Mouse (Mus musculus): ENCODE measurements around the gene Jph2. TPM values are rescaled to one million over a fixed set of nuclear protein-coding genes. Genes with fewer than 3 reads are reported as not detected.
"Not testable (repeated sequence)": the region's sequence is repeated elsewhere in the genome, so short reads cannot be mapped to it uniquely, and the experiment has no call there.

The Jph2 gene
- polyA plus RNA-seq, 1 experiment from 2014 or later, result 0.45 TPM

DNA sequence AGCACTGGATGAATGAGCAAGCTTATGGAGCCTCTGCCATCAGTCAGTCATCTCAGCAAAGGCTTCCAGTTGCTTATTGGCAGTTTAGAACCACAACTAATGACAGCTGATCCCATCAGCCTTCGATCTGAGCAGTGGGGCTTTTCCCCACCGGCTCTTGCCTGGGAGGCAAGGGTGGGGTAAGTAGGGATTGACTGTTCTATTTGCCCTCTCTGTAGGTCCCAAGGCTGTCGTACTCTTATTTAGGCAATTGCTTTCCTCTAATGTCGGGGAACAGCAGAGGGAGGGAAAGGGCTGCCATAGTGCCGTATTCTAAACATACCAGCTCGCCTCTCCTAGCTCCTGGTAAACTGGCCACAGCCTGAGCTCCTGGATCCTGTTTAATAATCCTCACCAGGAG is 26.8 kb upstream of the Jph2 start, which contains the start of gene Oser1:
Oser1 (minus strand) TSS at position 101 of the 400 bp plus-strand sequence.
- peaks cover 12% of the 10 kb centered on the region for H3K4me1 ChIP-seq
- 78% methylated on average over 6 of the region's 6 CpGs for WGBS
- H3K27ac ChIP-seq (replicated peaks), result no peak within 1 kb of the TSS
- no peaks in the 10 kb centered on the region for H3K27me3 ChIP-seq
- peaks cover 4% of the 10 kb centered on the region; the same call in 1 of the 2 replicates for H3K36me3 ChIP-seq
- no peak for ATAC-seq (ENCODE audit: low FRiP score, low read depth)
- no peak within 1 kb of the TSS for H3K9ac ChIP-seq (replicated peaks)
- H3K9me3 ChIP-seq, result no peaks in the 10 kb centered on the region
- no peak within 1 kb of the TSS for H3K4me2 ChIP-seq (replicated peaks)
- H3K4me3 ChIP-seq, result no peak within 1 kb of the TSS

DNA sequence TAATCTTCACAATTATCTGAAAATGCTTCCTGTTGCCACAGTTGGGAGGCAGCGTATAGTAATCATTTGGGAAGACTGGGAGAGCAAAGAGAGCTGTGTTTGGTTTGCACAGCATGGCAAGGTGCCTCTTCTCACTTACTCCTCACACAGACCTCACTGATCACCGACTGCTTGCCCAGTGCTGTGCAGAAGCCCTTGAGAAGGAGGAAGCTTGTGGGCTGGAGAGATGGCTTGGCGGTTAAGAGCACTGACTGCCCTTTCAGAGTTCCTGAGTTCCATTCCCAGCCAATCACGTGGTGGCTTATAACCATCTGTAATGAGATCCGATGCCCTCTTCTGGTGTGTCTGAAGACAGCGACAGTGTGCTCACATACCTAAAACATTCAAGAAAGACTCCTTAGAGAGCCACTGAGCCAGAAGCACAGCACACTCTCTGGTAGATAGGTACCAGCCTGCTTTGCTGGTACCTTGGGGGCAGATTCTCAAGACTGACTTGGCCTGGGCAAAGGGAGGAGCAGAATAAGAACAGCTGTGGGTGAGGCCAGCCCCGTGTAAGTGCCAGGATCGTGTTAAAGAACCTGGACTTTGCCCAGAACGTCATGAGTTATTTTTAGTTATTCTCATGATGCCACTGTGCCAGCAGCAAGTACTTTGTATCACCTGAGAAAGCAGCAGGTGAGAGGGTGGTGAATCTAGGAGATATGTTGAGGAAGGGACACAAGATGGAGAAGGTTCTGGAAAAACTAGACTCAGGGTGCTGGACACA is 25.3 kb upstream of the Jph2 start:
- H3K4me1 ChIP-seq, result peaks cover 18% of the 10 kb centered on the region
- ATAC-seq (ENCODE audit: low FRiP score, low read depth), result no peak
- H3K9me3 ChIP-seq, result no peaks in the 10 kb centered on the region
- no peak overlapping the region for H3K27ac ChIP-seq (replicated peaks)
- no peak overlapping the region for H3K4me2 ChIP-seq (replicated peaks)
- no peak overlapping the region for H3K9ac ChIP-seq (replicated peaks)
- H3K36me3 ChIP-seq, result peaks cover 4% of the 10 kb centered on the region; the same call in 1 of the 2 replicates
- no peaks in the 10 kb centered on the region for H3K27me3 ChIP-seq
- WGBS, result 86% methylated on average over 9 of the region's 9 CpGs
- no peak overlapping the region for H3K4me3 ChIP-seq

DNA sequence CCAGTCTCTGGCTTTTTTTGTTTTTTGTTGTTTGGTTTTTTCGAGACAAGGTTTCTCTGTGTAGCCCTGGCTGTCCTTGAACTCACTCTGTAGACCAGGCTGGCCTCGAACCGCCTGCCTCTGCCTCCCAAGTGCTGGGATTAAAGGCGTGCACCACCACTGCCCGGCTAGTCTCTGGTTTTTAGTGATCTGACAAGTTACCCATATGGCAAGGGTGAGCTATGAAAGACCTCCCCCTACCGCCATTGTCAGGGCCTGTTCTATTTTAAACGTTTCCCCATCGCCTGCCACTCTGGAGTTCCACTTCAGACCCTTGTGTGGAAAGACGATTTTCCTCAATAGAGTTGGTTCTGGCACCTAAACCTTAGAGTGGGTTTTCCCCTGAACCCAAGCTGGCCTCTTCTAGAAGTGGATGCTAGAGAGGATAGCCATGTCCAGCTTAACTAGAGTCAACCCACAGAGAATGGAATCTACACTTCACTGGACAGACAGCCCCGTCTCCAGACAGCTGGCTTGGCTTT is 22.6 kb upstream of the Jph2 start:
- no peak for ATAC-seq (ENCODE audit: low FRiP score, low read depth)
- Histone ChIP-seq H3K4me3 (peak overlapping the region; percentile 98), H3K9ac (replicated peaks) (peak overlapping the region; percentile 80), H3K9me3 (no peaks in the 10 kb centered on the region), H3K36me3 (peaks cover 4% of the 10 kb centered on the region; the same call in 1 of the 2 replicates), H3K27ac (replicated peaks) (no peak overlapping the region), H3K4me2 (replicated peaks) (peak overlapping the region; percentile 75), H3K27me3 (no peaks in the 10 kb centered on the region), H3K4me1 (peaks cover 27% of the 10 kb centered on the region)
- 36% methylated on average over 10 of the region's 10 CpGs for WGBS

DNA sequence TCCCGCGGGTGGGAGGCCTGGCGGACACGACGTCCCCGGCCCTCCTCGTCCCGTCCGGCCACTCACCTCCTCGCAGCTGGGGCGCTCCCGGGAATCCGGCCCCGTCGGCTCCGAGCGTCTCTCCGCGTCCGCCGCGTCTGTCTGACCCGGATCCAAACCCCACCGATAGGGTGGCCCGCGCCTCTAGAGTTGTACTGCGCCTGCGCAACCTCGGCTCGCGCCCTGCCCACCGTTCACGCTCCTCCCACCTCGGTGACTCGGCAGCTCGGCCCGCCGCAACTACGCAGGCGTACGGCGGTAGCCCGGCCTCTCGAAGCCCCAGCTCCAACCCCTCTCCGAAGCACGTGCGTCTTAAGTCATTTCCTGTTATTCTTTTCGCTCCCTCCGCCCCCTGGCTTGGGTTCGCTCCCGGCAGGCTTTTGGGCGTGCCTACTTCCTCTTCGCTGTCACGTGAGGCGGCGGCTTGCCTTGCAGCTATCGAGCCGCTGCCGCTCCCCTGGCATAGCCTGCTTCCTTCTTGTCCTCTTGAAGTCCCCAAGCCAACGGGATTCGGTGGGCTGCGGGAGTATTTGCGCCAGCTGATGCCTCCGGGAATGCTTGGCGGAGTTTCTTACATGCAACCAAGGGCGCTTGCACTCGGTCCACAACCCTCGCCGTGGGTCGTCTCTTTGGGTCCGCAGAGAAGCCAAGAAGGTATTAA is 21.7 kb upstream of the Jph2 start:
- H3K27me3 ChIP-seq, result no peaks in the 10 kb centered on the region
- H3K9me3 ChIP-seq, result no peaks in the 10 kb centered on the region
- WGBS, result under 1% methylated on average over 62 of the region's 71 CpGs
- peak overlapping the region; percentile 98 for H3K4me3 ChIP-seq
- peak overlapping the region; percentile 78 for H3K27ac ChIP-seq (replicated peaks)
- peak; percentile 99 for ATAC-seq (ENCODE audit: low FRiP score, low read depth)
- H3K4me2 ChIP-seq (replicated peaks), result peak overlapping the region; percentile 96
- H3K9ac ChIP-seq (replicated peaks), result peak overlapping the region; percentile 92
- H3K36me3 ChIP-seq, result peaks cover 8% of the 10 kb centered on the region
- H3K4me1 ChIP-seq, result peaks cover 27% of the 10 kb centered on the region

DNA sequence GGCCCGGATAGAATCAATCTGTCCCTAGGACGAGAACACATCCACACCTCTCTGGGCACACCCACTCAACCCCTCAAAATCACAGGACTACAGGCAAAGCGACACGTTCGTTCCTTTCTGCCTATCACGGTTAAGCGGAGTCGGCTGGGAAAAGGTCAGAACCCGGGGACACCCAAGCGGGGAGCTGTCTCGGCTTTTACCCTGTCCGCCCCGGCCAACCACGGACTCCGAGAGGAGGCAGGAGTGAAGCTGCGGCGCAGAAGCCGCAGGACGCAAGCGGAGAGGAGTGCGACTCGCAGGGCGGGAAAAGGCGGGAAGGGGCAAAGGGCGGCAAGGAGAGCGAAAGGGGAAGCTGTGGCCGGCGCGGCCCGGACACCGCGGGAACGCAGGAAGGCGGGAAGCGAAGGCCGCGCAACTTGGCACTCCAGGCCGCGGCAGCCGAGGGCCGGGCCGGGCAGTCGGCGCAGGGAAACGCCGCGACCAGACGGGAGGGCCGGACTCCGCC is 21.1 kb upstream of the Jph2 start:
- WGBS, result under 1% methylated on average over 42 of the region's 50 CpGs

DNA sequence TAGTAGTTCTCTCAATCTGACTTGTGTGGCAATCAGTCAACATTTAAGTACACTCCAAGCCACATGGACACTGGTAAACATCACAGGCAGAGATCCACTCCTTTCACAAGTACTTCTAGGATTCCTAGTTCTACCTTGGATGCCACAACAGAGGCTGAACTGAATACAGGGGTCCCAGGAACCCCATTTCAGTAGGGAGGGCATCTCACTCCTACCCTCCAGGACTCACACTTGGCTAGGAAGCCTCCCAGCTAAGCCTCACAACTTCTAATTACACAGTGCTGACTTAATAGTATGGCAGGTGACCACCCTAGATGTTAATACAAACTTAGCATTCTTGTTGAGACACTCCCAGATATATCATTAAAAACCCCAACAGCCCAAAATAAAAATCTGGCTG is 20.0 kb upstream of the Jph2 start:
- no peak for ATAC-seq (ENCODE audit: low FRiP score, low read depth)
- no peaks in the 10 kb centered on the region for H3K9me3 ChIP-seq
- H3K36me3 ChIP-seq, result peaks cover 10% of the 10 kb centered on the region
- H3K4me2 ChIP-seq (replicated peaks), result peak overlapping the region; percentile 96
- peaks cover 27% of the 10 kb centered on the region for H3K4me1 ChIP-seq
- peak overlapping the region; percentile 98 for H3K4me3 ChIP-seq
- H3K27ac ChIP-seq (replicated peaks), result no peak overlapping the region
- H3K9ac ChIP-seq (replicated peaks), result peak overlapping the region; percentile 92; the same call in 1 of the 2 replicates
- no peaks in the 10 kb centered on the region for H3K27me3 ChIP-seq

More for the DNA sequence above, 21.1 kb upstream of the Jph2 start:
- H3K4me3 ChIP-seq, result peak overlapping the region; percentile 98
- H3K4me1 ChIP-seq, result peaks cover 27% of the 10 kb centered on the region
- peak overlapping the region; percentile 96 for H3K4me2 ChIP-seq (replicated peaks)
- H3K36me3 ChIP-seq, result peaks cover 13% of the 10 kb centered on the region
- H3K9ac ChIP-seq (replicated peaks), result peak overlapping the region; percentile 92
- H3K9me3 ChIP-seq, result no peaks in the 10 kb centered on the region
- ATAC-seq (ENCODE audit: low FRiP score, low read depth), result no peak
- H3K27me3 ChIP-seq, result no peaks in the 10 kb centered on the region
- H3K27ac ChIP-seq (replicated peaks), result peak overlapping the region; percentile 76

DNA sequence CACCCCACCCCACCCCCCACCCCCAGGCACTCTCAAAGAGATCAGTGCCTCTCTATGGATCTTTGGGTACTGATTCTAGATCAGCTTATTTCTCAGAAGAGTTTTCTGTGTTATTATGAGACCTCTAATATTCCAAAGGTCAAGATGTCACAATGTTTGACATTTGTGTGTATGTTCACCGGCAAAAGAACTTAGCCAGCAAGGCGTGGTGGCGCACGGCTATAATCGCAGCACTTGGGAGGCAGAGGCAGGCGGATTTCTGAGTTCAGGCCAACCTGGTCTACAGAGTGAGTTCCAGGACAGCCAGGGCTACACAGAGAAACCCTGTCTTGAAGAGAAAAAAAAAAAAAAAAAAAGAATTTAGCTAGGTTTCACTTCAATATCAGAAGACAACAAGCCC is 19.2 kb upstream of the Jph2 start:
- Histone ChIP-seq H3K27me3 (no peaks in the 10 kb centered on the region), H3K9me3 (no peaks in the 10 kb centered on the region), H3K4me3 (no peak overlapping the region), H3K27ac (replicated peaks) (no peak overlapping the region), H3K36me3 (peaks cover 14% of the 10 kb centered on the region), H3K4me1 (peaks cover 27% of the 10 kb centered on the region), H3K9ac (replicated peaks) (no peak overlapping the region), H3K4me2 (replicated peaks) (no peak overlapping the region)
- ATAC-seq (ENCODE audit: low FRiP score, low read depth), result no peak
- WGBS, result 98% methylated on average over 6 of the region's 6 CpGs

DNA sequence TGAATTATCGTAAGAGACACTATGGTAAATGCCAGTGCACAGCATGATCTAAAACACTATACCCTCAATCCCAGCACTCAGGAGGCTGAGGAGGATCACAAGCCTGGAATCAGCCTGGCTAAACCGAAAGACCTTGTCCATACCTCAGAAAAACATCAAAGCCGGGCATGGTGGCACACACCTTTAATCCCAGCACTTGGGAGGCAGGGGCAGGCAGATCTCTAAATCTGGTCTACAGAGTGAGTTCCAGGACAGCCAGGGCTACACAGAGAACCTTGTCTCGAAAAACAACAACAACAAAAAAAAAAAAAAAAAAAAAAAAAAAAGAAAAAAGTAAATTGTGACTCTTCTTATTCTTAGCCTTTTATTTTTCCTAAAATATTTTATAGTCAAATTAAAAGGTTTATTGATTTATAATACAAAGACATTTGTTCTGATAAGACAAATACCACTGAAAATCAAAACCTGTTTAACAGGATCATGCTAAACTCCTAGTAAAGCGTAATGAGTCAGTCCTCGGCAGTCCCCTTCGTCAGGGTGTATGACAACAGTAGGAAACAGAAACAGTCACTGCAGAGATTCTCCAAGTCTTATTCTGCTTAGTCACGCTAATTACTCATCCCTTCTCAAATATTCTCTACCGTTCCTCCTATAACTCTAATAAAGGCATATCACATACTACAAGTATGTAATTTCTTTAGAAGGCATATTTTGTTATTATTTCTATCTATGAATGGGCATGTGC is 15.2 kb upstream of the Jph2 start:
- WGBS, result 95% methylated on average over 9 of the region's 9 CpGs
- Histone ChIP-seq H3K27me3 (no peaks in the 10 kb centered on the region), H3K4me3 (no peak overlapping the region), H3K27ac (replicated peaks) (no peak overlapping the region), H3K9me3 (no peaks in the 10 kb centered on the region), H3K36me3 (peaks cover 53% of the 10 kb centered on the region), H3K4me2 (replicated peaks) (no peak overlapping the region), H3K9ac (replicated peaks) (no peak overlapping the region), H3K4me1 (peaks cover 8% of the 10 kb centered on the region)
- no peak for ATAC-seq (ENCODE audit: low FRiP score, low read depth)

DNA sequence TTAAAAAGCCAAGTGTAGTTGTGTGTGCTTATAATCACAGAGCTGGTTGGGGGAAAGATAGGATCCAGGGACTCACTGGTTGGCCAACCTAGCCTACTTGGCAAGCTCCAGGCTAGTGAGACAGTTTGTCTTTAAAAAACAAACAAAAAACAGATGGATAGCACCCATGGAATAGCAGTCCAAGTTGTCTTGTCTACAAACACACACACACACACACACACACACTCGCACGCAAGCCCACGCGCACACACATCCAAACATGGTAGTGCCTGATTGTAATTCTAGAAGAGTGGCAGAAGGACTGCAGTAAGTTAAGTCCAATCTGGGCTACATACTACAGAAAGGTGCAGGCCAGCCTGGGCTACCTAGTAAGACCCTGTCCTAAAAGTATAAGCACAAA is 14.6 kb upstream of the Jph2 start:
- no peak for ATAC-seq (ENCODE audit: low FRiP score, low read depth)
- peaks cover 2% of the 10 kb centered on the region for H3K4me1 ChIP-seq
- no peak overlapping the region for H3K9ac ChIP-seq (replicated peaks)
- H3K36me3 ChIP-seq, result peaks cover 57% of the 10 kb centered on the region
- whole genome bisulfite sequencing, result 93% methylated on average over 4 of the region's 4 CpGs
- no peaks in the 10 kb centered on the region for H3K9me3 ChIP-seq
- H3K27me3 ChIP-seq, result no peaks in the 10 kb centered on the region
- no peak overlapping the region for H3K4me3 ChIP-seq
- no peak overlapping the region for H3K27ac ChIP-seq (replicated peaks)
- no peak overlapping the region for H3K4me2 ChIP-seq (replicated peaks)

DNA sequence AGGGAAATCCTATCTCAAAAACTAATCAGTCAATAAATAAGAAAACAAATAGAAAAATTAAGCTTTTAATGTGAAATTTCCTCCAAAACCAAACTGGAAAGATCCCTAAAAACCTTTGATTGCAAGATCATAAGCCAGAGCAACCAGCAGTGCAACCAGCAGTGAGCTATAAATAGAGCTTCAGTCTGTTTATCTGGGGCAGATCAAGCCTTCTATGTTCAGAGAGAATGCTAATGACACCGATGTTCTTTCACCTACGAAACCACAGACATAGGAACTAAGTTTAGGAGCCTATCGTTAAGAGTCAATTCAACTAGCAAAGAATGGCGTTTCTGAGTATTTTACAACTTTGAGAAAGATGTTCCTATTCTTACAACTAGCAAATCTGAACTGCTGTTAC is 14.0 kb upstream of the Jph2 start:
- no peak overlapping the region for H3K4me2 ChIP-seq (replicated peaks)
- 96% methylated on average over 4 of the region's 4 CpGs for WGBS
- H3K9me3 ChIP-seq, result no peaks in the 10 kb centered on the region
- ATAC-seq (ENCODE audit: low FRiP score, low read depth), result no peak
- H3K4me3 ChIP-seq, result no peak overlapping the region
- H3K27ac ChIP-seq (replicated peaks), result no peak overlapping the region
- no peak overlapping the region for H3K9ac ChIP-seq (replicated peaks)
- no peaks in the 10 kb centered on the region for H3K27me3 ChIP-seq
- no peaks in the 10 kb centered on the region for H3K4me1 ChIP-seq
- peaks cover 62% of the 10 kb centered on the region for H3K36me3 ChIP-seq

DNA sequence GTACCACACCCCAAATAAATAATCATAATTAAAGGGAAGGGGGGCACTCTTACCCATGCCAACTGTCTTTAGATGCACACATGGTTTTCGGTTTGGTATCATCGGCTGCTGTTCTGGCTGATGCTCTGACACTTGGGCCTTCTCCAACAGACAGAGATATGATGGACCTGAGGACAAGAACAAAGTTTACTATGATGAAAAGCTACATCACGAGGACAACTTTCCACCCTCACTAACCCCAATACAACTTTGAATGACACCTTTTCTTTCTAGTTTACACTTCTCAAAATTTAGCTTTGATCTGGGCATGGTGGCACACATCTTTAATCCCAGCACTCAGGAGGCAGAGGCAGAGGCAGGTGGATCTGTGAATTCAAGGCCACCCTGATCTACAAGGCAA is 13.6 kb upstream of the Jph2 start:
- peaks cover 63% of the 10 kb centered on the region for H3K36me3 ChIP-seq
- not testable (repeated sequence) for H3K4me1 ChIP-seq

More for the DNA sequence above, 13.6 kb upstream of the Jph2 start:
- H3K4me2 ChIP-seq (replicated peaks); H3K9me3 ChIP-seq; ATAC-seq (ENCODE audit: low FRiP score, low read depth); H3K27me3 ChIP-seq; H3K4me3 ChIP-seq; H3K27ac ChIP-seq (replicated peaks); H3K9ac ChIP-seq (replicated peaks): not testable (repeated sequence)
- WGBS, result 96% methylated on average over 3 of the region's 3 CpGs

Data from midbrain, embryonic 12.5 days (tissue).